Mouse (Mus musculus) stomach, embryonic 14.5 days (tissue): ENCODE data around the gene Arpc5l. TPM values are rescaled to one million over a fixed set of nuclear protein-coding genes. Genes with fewer than 3 reads are reported as not detected.

Experiments used
- ATAC-seq: fragments of 200-750 bp; cut with Nextera tagmentation; 2 replicates; pipeline ENCODE4 v1.8.0; 2017; ENCODE audit warnings: low read depth, moderate TSS enrichment; ENCODE audit not compliant: insufficient number of reproducible peaks, insufficient read depth, low FRiP score
- H3K27ac ChIP-seq: fragments of 300-500 bp; sonication (generic); 2 replicates; pipeline ENCODE4 v1.5.1; 2014; ENCODE audit warnings: mild to moderate bottlenecking, low read length, moderate library complexity, mixed read lengths
- H3K27me3 ChIP-seq: fragments of 300-500 bp; sonication (generic); 2 replicates; pipeline ENCODE4 v1.6.1; 2014; ENCODE audit warnings: low read length, control low read depth, mixed read lengths; ENCODE audit not compliant: control insufficient read depth, insufficient read depth
- H3K36me3 ChIP-seq: fragments of 300-500 bp; sonication (generic); 2 replicates; pipeline ENCODE4 v1.6.1; 2014; ENCODE audit warnings: mild to moderate bottlenecking, control low read depth, low read length, moderate library complexity, mixed read lengths; ENCODE audit not compliant: control insufficient read depth, insufficient read depth
- H3K4me1 ChIP-seq: fragments of 300-500 bp; sonication (generic); 2 replicates; pipeline ENCODE4 v1.6.1; 2014; ENCODE audit warnings: low read length, control low read depth, mixed read lengths; ENCODE audit not compliant: control insufficient read depth, insufficient read depth
- H3K4me2 ChIP-seq: fragments of 300-500 bp; sonication (generic); replicated peaks from 2 replicates; pipeline ENCODE4 v1.6.1; 2014; ENCODE audit warnings: low read depth, low read length, control low read depth
- H3K4me3 ChIP-seq: fragments of 300-500 bp; sonication (generic); 2 replicates; pipeline ENCODE4 v1.5.1; 2014; ENCODE audit warnings: low read depth, low read length, control low read depth
- H3K9ac ChIP-seq: fragments of 300-500 bp; sonication (generic); replicated peaks from 2 replicates; pipeline ENCODE4 v1.6.1; 2014; ENCODE audit warnings: low read depth, mild to moderate bottlenecking, control low read depth, low read length, moderate library complexity, mixed read lengths
- H3K9me3 ChIP-seq: fragments of 300-500 bp; sonication (generic); 2 replicates; pipeline ENCODE4 v1.6.1; 2016; ENCODE audit warnings: low read depth, low read length, control low read depth; ENCODE audit not compliant: control insufficient read depth
- WGBS: fragments of 180-500 bp; shearing (Covaris S2); extraction: QIAGEN DNeasy Blood & Tissue Kit; methylation state at CpG from one replicate; pipeline ENCODE4 v1.1.7; 2014; 5-methylcytosine and 5-hydroxymethylcytosine counted together
- polyA plus RNA-seq: library from polyadenylated mRNA; unstranded; fragments of >200 nt; fragmentation: Nextera tagmentation; extraction: Ambion mirVana; gene quantifications from 2 replicates; pipeline ENCODE4 v1.2.1, GENCODE M21; 2014

Arpc5l gene
- polyA plus RNA-seq, 1 experiment from 2014 or later: 119 TPM

DNA sequence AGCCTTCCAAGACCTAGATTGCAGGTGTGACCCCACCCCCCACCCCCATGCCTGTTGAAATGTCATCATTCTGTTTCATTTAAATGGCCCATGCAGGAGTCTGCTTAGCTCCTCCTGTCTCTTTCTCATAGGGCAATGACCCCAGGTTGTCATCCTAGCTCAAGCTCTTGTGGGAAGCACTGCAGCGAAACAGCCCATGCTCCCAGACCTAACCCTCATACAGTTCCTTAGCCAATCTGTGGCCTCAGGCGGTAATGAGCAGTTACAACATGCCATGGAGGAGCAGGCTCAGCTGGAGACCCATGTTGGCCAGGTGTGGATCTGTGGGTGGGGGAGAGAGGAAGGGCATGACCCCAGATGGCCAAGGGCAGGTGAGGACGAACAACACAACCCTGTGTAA lies 30.0 kb upstream of the Arpc5l start:
- H3K27ac ChIP-seq: no peak overlapping the region
- no peak overlapping the region for H3K4me2 ChIP-seq
- no peaks in the 10 kb centered on the region for H3K27me3 ChIP-seq
- 69% methylated on average over 3 of the region's 3 CpGs for WGBS
- no peak overlapping the region for H3K9ac ChIP-seq
- no peak for ATAC-seq
- H3K36me3 ChIP-seq: no peaks in the 10 kb centered on the region
- no peaks in the 10 kb centered on the region for H3K4me1 ChIP-seq
- H3K9me3 ChIP-seq: no peaks in the 10 kb centered on the region
- H3K4me3 ChIP-seq: no peak overlapping the region

DNA sequence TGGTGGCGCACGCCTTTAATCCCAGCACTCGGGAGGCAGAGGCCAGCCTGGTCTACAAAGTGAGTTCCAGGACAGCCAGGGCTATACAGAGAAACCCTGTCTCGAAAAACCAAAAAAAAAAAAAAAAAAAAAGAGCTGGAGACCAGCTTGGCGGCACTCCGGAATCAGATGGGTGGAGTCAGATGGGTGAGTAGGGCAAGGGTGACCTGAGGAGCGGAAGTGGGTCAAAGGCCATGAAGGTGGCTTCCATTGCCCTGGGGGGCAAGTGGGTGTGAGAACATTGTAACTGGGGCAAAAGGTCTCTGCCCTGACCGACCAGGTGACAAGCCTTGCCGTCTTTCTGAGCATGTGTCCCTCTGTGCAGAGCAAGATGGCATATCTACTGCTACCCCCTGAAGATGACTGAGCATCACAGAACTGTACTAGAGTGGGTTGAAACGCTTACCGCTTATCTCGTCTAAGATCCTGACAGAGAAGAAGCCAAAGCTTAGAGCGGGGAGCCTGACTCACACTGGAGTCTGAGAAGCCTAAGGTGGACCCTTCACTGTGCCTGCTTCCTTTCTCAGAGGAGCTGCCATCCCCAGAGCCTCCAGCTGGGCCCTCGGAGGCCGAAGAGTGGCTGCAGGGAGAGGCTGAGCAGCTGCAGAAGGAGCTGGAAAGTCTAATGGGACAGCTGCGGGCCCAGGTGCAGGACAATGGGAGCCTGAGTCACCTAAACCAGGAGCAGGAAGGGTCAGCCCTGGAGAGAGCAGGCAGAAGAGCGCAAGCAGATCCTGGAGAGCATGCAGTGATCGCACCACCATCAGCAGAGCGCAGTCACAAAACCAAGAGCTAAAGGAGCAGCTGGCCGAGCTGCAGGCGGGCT lies 29.0 kb upstream of the Arpc5l start:
- no peak overlapping the region for H3K4me3 ChIP-seq
- H3K4me2 ChIP-seq: no peak overlapping the region
- no peak overlapping the region for H3K9ac ChIP-seq
- no peaks in the 10 kb centered on the region for H3K4me1 ChIP-seq
- WGBS: 74% methylated on average over 21 of the region's 21 CpGs
- no peaks in the 10 kb centered on the region for H3K36me3 ChIP-seq
- H3K27ac ChIP-seq: no peak overlapping the region
- H3K9me3 ChIP-seq: no peaks in the 10 kb centered on the region
- H3K27me3 ChIP-seq: no peaks in the 10 kb centered on the region
- ATAC-seq: no peak

- Histone ChIP-seq H3K4me3 (no peak overlapping the region), H3K4me2 (no peak overlapping the region), H3K27me3 (no peaks in the 10 kb centered on the region), H3K4me1 (no peaks in the 10 kb centered on the region), H3K27ac (no peak overlapping the region), H3K36me3 (no peaks in the 10 kb centered on the region), H3K9ac (no peak overlapping the region), H3K9me3 (no peaks in the 10 kb centered on the region; the same call in 1 of the 2 replicates)
- ATAC-seq: no peak
- 78% methylated on average over 4 of the region's 4 CpGs for WGBS
Observed at GRCm38 (mm10) chr2:38977837-38978236, 27.3 kb upstream of the Arpc5l start.

DNA sequence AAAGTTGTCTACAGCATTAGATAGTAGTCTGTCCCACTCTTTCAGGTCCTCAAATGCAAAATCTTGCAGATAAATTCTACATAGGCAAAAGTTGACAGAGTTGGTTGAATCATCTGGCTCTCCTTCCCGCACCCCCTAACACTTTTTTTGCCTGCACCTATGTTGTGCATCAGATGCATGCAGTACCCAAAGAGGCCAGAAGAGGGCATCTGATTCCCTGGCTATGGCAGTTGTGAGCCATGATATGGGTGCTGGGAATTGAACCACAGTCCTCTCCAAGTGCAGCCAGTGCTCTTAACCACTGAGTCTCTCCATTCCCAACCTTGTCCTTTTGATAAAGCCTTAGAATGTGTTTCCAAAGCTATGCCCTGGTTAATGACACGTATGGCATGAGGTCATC lies 21.7 kb upstream of the Arpc5l start:
- H3K4me3 ChIP-seq: no peak overlapping the region
- WGBS: 94% methylated on average over 2 of the region's 2 CpGs
- no peaks in the 10 kb centered on the region for H3K4me1 ChIP-seq
- no peaks in the 10 kb centered on the region for H3K36me3 ChIP-seq
- no peak overlapping the region for H3K9ac ChIP-seq
- ATAC-seq: no peak
- no peaks in the 10 kb centered on the region for H3K27me3 ChIP-seq
- no peaks in the 10 kb centered on the region; the same call in 1 of the 2 replicates for H3K9me3 ChIP-seq
- H3K4me2 ChIP-seq: no peak overlapping the region
- no peak overlapping the region for H3K27ac ChIP-seq

DNA sequence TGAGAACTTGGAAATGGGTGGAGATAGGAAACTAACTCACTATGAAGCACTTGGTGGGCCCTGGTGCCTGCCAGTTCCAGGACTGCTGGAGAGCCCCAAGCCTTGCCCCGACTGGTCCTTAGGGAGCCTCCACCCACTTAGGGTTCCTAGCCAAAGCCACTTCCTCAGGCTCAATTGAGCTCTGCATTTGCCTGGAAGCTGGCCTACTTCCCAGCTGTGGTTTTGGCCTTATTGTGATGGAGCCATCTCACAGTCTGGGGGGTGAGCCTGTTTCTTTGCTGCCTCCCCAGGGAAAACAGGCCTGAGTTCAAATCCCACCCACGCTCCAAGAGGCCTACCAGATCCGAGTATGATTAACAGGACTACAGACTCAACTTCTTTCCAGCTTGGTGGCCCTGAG lies 18.6 kb upstream of the Arpc5l start:
- H3K36me3 ChIP-seq: no peaks in the 10 kb centered on the region
- H3K9ac ChIP-seq: no peak overlapping the region
- H3K9me3 ChIP-seq: no peaks in the 10 kb centered on the region; the same call in 1 of the 2 replicates
- 79% methylated on average over 3 of the region's 3 CpGs for WGBS
- ATAC-seq: no peak
- H3K4me3 ChIP-seq: no peak overlapping the region
- no peak overlapping the region for H3K27ac ChIP-seq
- H3K27me3 ChIP-seq: no peaks in the 10 kb centered on the region
- H3K4me1 ChIP-seq: no peaks in the 10 kb centered on the region
- no peak overlapping the region for H3K4me2 ChIP-seq

DNA sequence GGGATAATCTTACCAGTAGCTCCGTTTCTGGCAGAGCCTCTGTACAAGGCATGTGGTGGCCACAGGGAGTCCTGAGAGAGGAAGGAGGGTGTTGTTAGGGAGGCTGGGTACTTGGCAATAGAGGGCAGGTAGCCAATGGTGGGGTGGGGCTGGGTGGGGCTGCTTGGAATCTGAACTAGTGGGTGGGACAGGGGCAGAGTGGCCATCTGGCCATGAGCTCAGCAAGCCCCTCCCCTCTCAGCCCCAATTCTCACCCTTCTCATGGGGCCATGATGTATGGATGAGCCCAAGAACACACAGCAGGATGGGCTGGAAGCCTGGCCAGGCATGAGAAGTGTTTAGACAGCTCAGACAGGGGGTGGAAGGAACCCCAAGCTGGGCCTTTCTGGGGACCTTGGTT lies 17.8 kb upstream of the Arpc5l start:
- no peaks in the 10 kb centered on the region for H3K36me3 ChIP-seq
- peaks cover 3% of the 10 kb centered on the region; the same call in 1 of the 2 replicates for H3K4me1 ChIP-seq
- ATAC-seq: no peak
- H3K27me3 ChIP-seq: no peaks in the 10 kb centered on the region
- no peak overlapping the region for H3K4me2 ChIP-seq
- WGBS: 48% methylated on average over 1 of the region's 1 CpGs
- no peak overlapping the region for H3K27ac ChIP-seq
- H3K4me3 ChIP-seq: no peak overlapping the region
- H3K9me3 ChIP-seq: no peaks in the 10 kb centered on the region
- H3K9ac ChIP-seq: no peak overlapping the region

DNA sequence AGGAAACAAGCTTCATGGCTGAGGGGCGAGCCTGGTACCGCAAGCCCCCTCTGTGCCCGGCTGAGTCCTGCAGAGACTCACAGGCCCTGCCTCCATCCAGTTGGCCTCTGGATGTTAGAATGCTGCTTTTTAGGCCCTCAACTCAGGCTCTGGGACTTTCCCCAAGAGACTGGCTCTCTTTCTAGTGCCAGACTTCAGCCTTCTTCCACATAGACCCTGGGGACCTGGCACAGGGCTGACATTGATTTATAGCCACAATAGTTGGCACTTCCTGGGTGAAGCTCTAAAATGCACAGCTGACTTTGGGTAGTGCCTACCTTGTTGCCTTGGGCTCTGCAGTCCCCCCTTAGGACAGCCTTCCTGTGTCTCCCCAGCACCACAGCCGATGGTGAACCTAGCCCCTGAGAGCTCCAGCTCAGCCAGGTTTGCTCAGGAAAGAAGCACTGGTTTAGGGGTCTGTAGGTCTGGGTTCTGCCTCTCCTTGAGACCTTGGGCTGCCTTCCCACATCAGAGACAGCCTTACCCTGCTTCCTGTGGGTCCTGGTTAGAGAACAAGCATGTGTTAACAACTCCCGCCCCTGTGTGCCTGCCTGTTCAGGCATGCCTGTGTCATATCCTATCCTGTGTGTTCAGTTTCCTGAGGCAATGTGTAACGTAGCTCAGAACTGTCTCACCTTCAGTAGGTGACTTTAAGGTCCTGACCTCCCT lies 17.2 kb upstream of the Arpc5l start:
- H3K27me3 ChIP-seq: no peaks in the 10 kb centered on the region
- H3K27ac ChIP-seq: peak overlapping the region; percentile 36; the same call in 1 of the 2 replicates
- no peak overlapping the region for H3K4me2 ChIP-seq
- WGBS: 74% methylated on average over 6 of the region's 6 CpGs
- no peaks in the 10 kb centered on the region for H3K36me3 ChIP-seq
- no peak overlapping the region for H3K4me3 ChIP-seq
- no peak for ATAC-seq
- H3K9ac ChIP-seq: no peak overlapping the region
- no peaks in the 10 kb centered on the region for H3K9me3 ChIP-seq
- H3K4me1 ChIP-seq: peaks cover 5% of the 10 kb centered on the region; the same call in 1 of the 2 replicates

GRCm38 (mm10) chr2:38988929-38989328 lies 16.2 kb upstream of the Arpc5l start:
- peaks cover 5% of the 10 kb centered on the region; the same call in 1 of the 2 replicates for H3K4me1 ChIP-seq
- 92% methylated on average over 2 of the region's 2 CpGs for WGBS
- H3K27ac ChIP-seq: no peak overlapping the region

More at GRCm38 (mm10) chr2:38988929-38989328, 16.2 kb upstream of the Arpc5l start:
- no peak for ATAC-seq
- Histone ChIP-seq H3K9ac (no peak overlapping the region), H3K27me3 (no peaks in the 10 kb centered on the region), H3K9me3 (no peaks in the 10 kb centered on the region), H3K4me3 (no peak overlapping the region), H3K4me2 (no peak overlapping the region), H3K36me3 (no peaks in the 10 kb centered on the region)
